Comparison of ENCODE assay signal across 9 mouse cellular contexts in genomic region chr10:70380041-70380651, GRCm38 (mm10).
DNase-seq lines count a peak whose midpoint lies in the region; ATAC-seq lines count a peak whose summit lies in the region.
"Had no signal": no experiment of that assay in that cellular context is flagged by ENCODE, and none has a peak within 500 bp of the region (broad histone marks: within the 10 kb centered on the region; RNA-seq: fewer than 3 reads in every experiment).

No protein-coding gene starts in this region.

- H3K9ac ChIP-seq in forebrain, embryonic 11.5 days (ENCODE audit: low read length), result no peak overlapping the region
- no peak overlapping the region for H3K9ac ChIP-seq in neural tube, embryonic 11.5 days (ENCODE audit: low read length)

- no peaks in the 10 kb centered on the region for H3K9me3 ChIP-seq in forebrain, embryonic 11.5 days (ENCODE audit: control insufficient read depth, low read length)
- H3K9me3 ChIP-seq in neural tube, embryonic 11.5 days (ENCODE audit: control insufficient read depth, low read length), result no peaks in the 10 kb centered on the region

- WGBS in forebrain, embryonic 11.5 days, result 26% methylated on average over 7 of the region's 7 CpGs
- 33% methylated on average over 7 of the region's 7 CpGs for WGBS in neural tube, embryonic 11.5 days

- peaks cover 3% of the 10 kb centered on the region; the same call in 1 of the 2 replicates for H3K4me1 ChIP-seq in forebrain, embryonic 11.5 days (replicated peaks; ENCODE audit: control insufficient read depth, insufficient read depth, low read length)
- no peaks in the 10 kb centered on the region for H3K4me1 ChIP-seq in neural tube, embryonic 11.5 days (ENCODE audit: control insufficient read depth, insufficient read depth, low read length)

- H3K4me3 ChIP-seq in forebrain, embryonic 11.5 days (ENCODE audit: low read depth, low read length), result no peak overlapping the region
- H3K4me3 ChIP-seq in neural tube, embryonic 11.5 days (ENCODE audit: low read depth, low read length), result no peak overlapping the region

- no peak overlapping the region for H3K27ac ChIP-seq in forebrain, embryonic 11.5 days (ENCODE audit: low read depth, low read length)
- no peak overlapping the region for H3K27ac ChIP-seq in neural tube, embryonic 11.5 days (ENCODE audit: low read depth, low read length)

- H3K36me3 ChIP-seq in forebrain, embryonic 11.5 days (ENCODE audit: control insufficient read depth, insufficient read depth, low read length), result no peaks in the 10 kb centered on the region
- H3K36me3 ChIP-seq in neural tube, embryonic 11.5 days (ENCODE audit: control insufficient read depth, insufficient read depth, low read length), result no peaks in the 10 kb centered on the region

- no peaks in the 10 kb centered on the region for H3K27me3 ChIP-seq in forebrain, embryonic 11.5 days (ENCODE audit: control insufficient read depth, insufficient read depth, low read length)
- H3K27me3 ChIP-seq in neural tube, embryonic 11.5 days (ENCODE audit: control insufficient read depth, insufficient read depth, low read length), result no peaks in the 10 kb centered on the region

- DNase-seq in cerebellum, adult 9-10 months, result peak; percentile 17
- no peak for DNase-seq in cerebellum, postnatal 14 days
- no peak for DNase-seq in forebrain, embryonic 11.5 days (ENCODE audit: low spot score)
- DNase-seq in layer of hippocampus, adult 8-10 months (ENCODE audit: low spot score in 2 of 2), result peak; percentile 50 to 66
- peak; percentile 17 for DNase-seq in neural tube, embryonic 11.5 days (ENCODE audit: low spot score)
- no peak for DNase-seq in kidney, postnatal 10 days
- DNase-seq in yolk sac, embryonic 10.5 days (ENCODE audit: low spot score), result no peak
- DNase-seq in spleen, postnatal 4 days (ENCODE audit: low spot score in 2 of 2), result no peak
- DNase-seq: gastrocnemius, postnatal 10 days had no signal

- H3K4me2 ChIP-seq in forebrain, embryonic 11.5 days (ENCODE audit: low read depth, low read length, severe bottlenecking), result no peak overlapping the region
- H3K4me2 ChIP-seq in neural tube, embryonic 11.5 days (ENCODE audit: low read depth), result no peak overlapping the region

- ATAC-seq in forebrain, embryonic 11.5 days (replicated peaks; ENCODE audit: low FRiP score), result peak; percentile 83
- peak; percentile 88 for ATAC-seq in neural tube, embryonic 11.5 days (ENCODE audit: insufficient read depth, low FRiP score, low TSS enrichment)

Comparison
In these comparisons a context has a peak if more than half of its experiments do, and no peak if none do; other contexts are left out.
1. DNase-seq: peak in cerebellum, adult 9-10 months (single experiment), layer of hippocampus, adult 8-10 months (2 of 2) and neural tube, embryonic 11.5 days (single experiment); none in cerebellum, postnatal 14 days (0 of 2), forebrain, embryonic 11.5 days (single experiment), kidney, postnatal 10 days (single experiment), yolk sac, embryonic 10.5 days (single experiment) and spleen, postnatal 4 days (0 of 2).